Mouse (Mus musculus): ENCODE data around the gene Parp9.
"Not testable (repeated sequence)": the region's sequence is repeated elsewhere in the genome, so short reads cannot be mapped to it uniquely, and the experiment has no call there.

Parp9 gene

GRCm38 (mm10) chr16:35938211-35939151 lies at the start of gene Parp9, which contains the start of gene Dtx3l:
Parp9 (plus strand) TSS chr16:35938470.
Dtx3l (minus strand) TSS chr16:35939151.
- DNase-seq (ENCODE audit: low spot score), result peak; percentile 70

GRCm38 (mm10) chr16:35888910-35889309 lies 49.4 kb upstream of the Parp9 start:
- DNase-seq (ENCODE audit: low spot score), result no peak

GRCm38 (mm10) chr16:35890645-35891044 lies 47.6 kb upstream of the Parp9 start:
- no peak for DNase-seq (ENCODE audit: low spot score)

- DNase-seq (ENCODE audit: low spot score), result not testable (repeated sequence)
These were observed 46.7 kb upstream of the Parp9 start for GRCm38 (mm10) chr16:35891603-35892002.

GRCm38 (mm10) chr16:35894997-35895396 lies 43.3 kb upstream of the Parp9 start:
- no peak for DNase-seq (ENCODE audit: low spot score)

- DNase-seq (ENCODE audit: low spot score), result no peak
These were observed 37.7 kb upstream of the Parp9 start for GRCm38 (mm10) chr16:35900541-35900940.

GRCm38 (mm10) chr16:35903014-35903640 lies 35.1 kb upstream of the Parp9 start:
- DNase-seq (ENCODE audit: low spot score), result no peak

GRCm38 (mm10) chr16:35904121-35904736 lies 34.0 kb upstream of the Parp9 start:
- no peak for DNase-seq (ENCODE audit: low spot score)

GRCm38 (mm10) chr16:35905355-35905754 lies 32.9 kb upstream of the Parp9 start:
- no peak for DNase-seq (ENCODE audit: low spot score)

GRCm38 (mm10) chr16:35905819-35906485 lies 32.3 kb upstream of the Parp9 start:
- no peak for DNase-seq (ENCODE audit: low spot score)

- DNase-seq (ENCODE audit: low spot score), result no peak
These were observed 31.4 kb upstream of the Parp9 start for GRCm38 (mm10) chr16:35906887-35907286.

- DNase-seq (ENCODE audit: low spot score), result no peak
These were observed 30.7 kb upstream of the Parp9 start for GRCm38 (mm10) chr16:35907432-35908201.

- no peak for DNase-seq (ENCODE audit: low spot score)
These were observed 26.8 kb upstream of the Parp9 start for GRCm38 (mm10) chr16:35911449-35911848.

- no peak for DNase-seq (ENCODE audit: low spot score)
These were observed 24.7 kb upstream of the Parp9 start for GRCm38 (mm10) chr16:35913526-35913925.

GRCm38 (mm10) chr16:35914301-35914700 lies 24.0 kb upstream of the Parp9 start:
- no peak for DNase-seq (ENCODE audit: low spot score)

GRCm38 (mm10) chr16:35918721-35919543 lies 19.3 kb upstream of the Parp9 start:
- DNase-seq (ENCODE audit: low spot score), result no peak

- no peak for DNase-seq (ENCODE audit: low spot score)
These were observed 16.5 kb upstream of the Parp9 start for GRCm38 (mm10) chr16:35921676-35922235.

- DNase-seq (ENCODE audit: low spot score), result no peak
These were observed 15.9 kb upstream of the Parp9 start for GRCm38 (mm10) chr16:35922301-35922895.

- DNase-seq (ENCODE audit: low spot score), result no peak
These were observed 14.6 kb upstream of the Parp9 start for GRCm38 (mm10) chr16:35923546-35924198.

All from spleen, adult 12 weeks (tissue).